Mouse (Mus musculus): ENCODE measurements around the gene Mcm6.

DNA sequence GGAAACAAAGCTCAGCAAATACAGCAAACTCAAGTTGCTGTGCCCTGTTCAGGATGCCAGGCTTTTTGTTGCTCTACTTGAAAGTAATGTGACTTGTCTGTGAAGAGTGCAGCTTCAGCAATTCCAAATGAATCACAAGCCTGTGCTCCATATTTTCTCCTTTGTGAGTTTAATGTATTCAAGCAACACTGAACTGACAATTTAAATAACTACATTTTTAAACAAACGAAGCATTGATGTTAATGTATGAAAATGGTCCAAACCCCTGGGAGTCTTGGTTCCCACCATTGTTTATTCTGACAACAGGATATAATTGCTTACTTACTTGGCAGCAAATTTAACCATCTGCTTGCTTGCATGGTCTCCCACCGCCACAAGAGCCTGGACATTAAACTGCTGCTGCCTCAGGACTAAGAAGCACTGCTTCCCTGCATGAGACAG, 45.6 kb upstream of the Mcm6 start:
- no peak for TF ChIP-seq POLR2A (IDR thresholded peaks at IDR 0.05; ENCODE audit: insufficient read length, low read depth)
- no peak for TF ChIP-seq USF1 (IDR thresholded peaks at IDR 0.05; ENCODE audit: low read depth)
- TF ChIP-seq CEBPB (IDR thresholded peaks at IDR 0.05; ENCODE audit: insufficient read depth, poor library complexity, severe bottlenecking): no peak
- no peak for TF ChIP-seq POLR2AphosphoS2 (IDR thresholded peaks at IDR 0.05; ENCODE audit: insufficient read length, low read depth)

Measured in myocyte (in vitro differentiated cells).